Comparison of ENCODE assay signal across 8 mouse cellular contexts in genomic region chr3:87859813-87860212, GRCm38 (mm10). TPM values are rescaled to one million over a fixed set of nuclear protein-coding genes. Genes with fewer than 3 reads are reported as not detected.
A peak's percentile ranks its signal among the peaks of the same experiment; 100 is the strongest.
DNase-seq lines count a peak whose midpoint lies in the region; ATAC-seq and TF ChIP-seq lines count a peak whose summit lies in the region.

No protein-coding gene starts in this region.

- no peaks in the 10 kb centered on the region for H3K9me3 ChIP-seq in kidney, embryonic 15.5 days (replicated peaks)
- no peaks in the 10 kb centered on the region for H3K9me3 ChIP-seq in neural tube, embryonic 14.5 days (ENCODE audit: control insufficient read depth, low read length)

- H3K4me1 ChIP-seq in cortical plate, adult 2 months (ENCODE audit: control insufficient read depth, insufficient read depth, low read length): no peaks in the 10 kb centered on the region
- H3K4me1 ChIP-seq in kidney, embryonic 15.5 days: no peaks in the 10 kb centered on the region
- H3K4me1 ChIP-seq in liver, adult 2 months (ENCODE audit: control insufficient read depth, insufficient read depth, low read length): peaks cover 6% of the 10 kb centered on the region
- H3K4me1 ChIP-seq in neural tube, embryonic 14.5 days (ENCODE audit: control insufficient read depth, insufficient read depth, low read length): no peaks in the 10 kb centered on the region

- ATAC-seq in kidney, embryonic 15.5 days (replicated peaks; ENCODE audit: low FRiP score): peak; percentile 40; the same call in 1 of the 2 replicates
- ATAC-seq in neural tube, embryonic 14.5 days (ENCODE audit: low read depth): peak; percentile 54; the same call in 1 of the 2 replicates

- TF ChIP-seq CTCF in cortical plate, adult 2 months (IDR thresholded peaks at IDR 0.05; ENCODE audit: extremely low read depth, insufficient read depth, low read length): peak; percentile 66
- TF ChIP-seq CTCF in liver, adult 2 months (IDR thresholded peaks at IDR 0.05; ENCODE audit: low read depth, low read length): peak; percentile 61

- H3K4me3 ChIP-seq in cortical plate, adult 2 months (ENCODE audit: insufficient read depth, low read length): no peak overlapping the region
- no peak overlapping the region for H3K4me3 ChIP-seq in kidney, embryonic 15.5 days (replicated peaks)
- no peak overlapping the region for H3K4me3 ChIP-seq in liver, adult 2 months (ENCODE audit: insufficient read depth, low read depth, low read length)
- no peak overlapping the region for H3K4me3 ChIP-seq in neural tube, embryonic 14.5 days (ENCODE audit: low read depth, low read length)

- no peak overlapping the region for H3K9ac ChIP-seq in kidney, embryonic 15.5 days
- no peak overlapping the region for H3K9ac ChIP-seq in liver, adult 2 months (ENCODE audit: low read depth, low read length)
- no peak overlapping the region for H3K9ac ChIP-seq in neural tube, embryonic 14.5 days (replicated peaks; ENCODE audit: low read depth, low read length)

- H3K27me3 ChIP-seq in kidney, embryonic 15.5 days: no peaks in the 10 kb centered on the region
- no peaks in the 10 kb centered on the region for H3K27me3 ChIP-seq in liver, adult 2 months (ENCODE audit: control insufficient read depth, insufficient read depth, low read length)
- H3K27me3 ChIP-seq in neural tube, embryonic 14.5 days (ENCODE audit: control insufficient read depth, insufficient read depth, low read length): no peaks in the 10 kb centered on the region

- TF ChIP-seq POLR2A in cortical plate, adult 2 months (IDR thresholded peaks at IDR 0.05; ENCODE audit: extremely low read depth, insufficient read depth, low read length): no peak
- no peak for TF ChIP-seq POLR2A in liver, adult 2 months (IDR thresholded peaks at IDR 0.05; ENCODE audit: extremely low read depth, insufficient read depth, low read length)

- WGBS in kidney, embryonic 15.5 days: 25% methylated on average over 3 of the region's 3 CpGs
- WGBS in liver, adult 2 months: 32% methylated on average over 3 of the region's 3 CpGs
- WGBS in neural tube, embryonic 14.5 days: 33% methylated on average over 3 of the region's 3 CpGs

- intact Hi-C loops in gastrocnemius, postnatal 14 days (cut with DNase I; ENCODE audit: low total_unique reads): no loop called here

- H3K79me2 ChIP-seq in liver, adult 2 months (ENCODE audit: control insufficient read depth, insufficient read depth, low read length): no peaks in the 10 kb centered on the region

- H3K27ac ChIP-seq in cortical plate, adult 2 months (ENCODE audit: insufficient read depth, low read length): no peak overlapping the region
- no peak overlapping the region for H3K27ac ChIP-seq in kidney, embryonic 15.5 days
- no peak overlapping the region for H3K27ac ChIP-seq in liver, adult 2 months (replicated peaks; ENCODE audit: insufficient read depth, low read depth, low read length)
- H3K27ac ChIP-seq in neural tube, embryonic 14.5 days (ENCODE audit: low read depth, low read length): no peak overlapping the region

- peak; percentile 82 for DNase-seq in CD4-positive helper T cell, adult 2 months (ENCODE audit: low read depth, low spot score)
- DNase-seq in WW6 (ENCODE audit: low read depth, low spot score): peak; percentile 20
- peak; percentile 59 for DNase-seq in gastrocnemius, postnatal 14 days
- DNase-seq in liver, adult 2 months (ENCODE audit: extremely low read depth, low read depth, low spot score): peak; percentile 38
- DNase-seq in thymus, postnatal 10 days (ENCODE audit: low spot score in 2 of 2): peak; percentile 27 to 65

- H3K4me2 ChIP-seq in kidney, embryonic 15.5 days: no peak overlapping the region
- H3K4me2 ChIP-seq in neural tube, embryonic 14.5 days (ENCODE audit: low read depth, low read length): no peak overlapping the region

- peaks cover 85% of the 10 kb centered on the region for H3K36me3 ChIP-seq in kidney, embryonic 15.5 days
- peaks cover 46% of the 10 kb centered on the region for H3K36me3 ChIP-seq in liver, adult 2 months (ENCODE audit: control insufficient read depth, insufficient read depth, low read length)
- peaks cover 48% of the 10 kb centered on the region for H3K36me3 ChIP-seq in neural tube, embryonic 14.5 days (ENCODE audit: control insufficient read depth, insufficient read depth, low read length)

RNA-seq across cellular contexts. Expression of gene Sh2d2a, which starts 13.3 kb away (rescaled TPM):
- polyA plus RNA-seq in cortical plate, adult 2 months (2012; rRNA removed): 0.04 TPM in 1 of 2 replicates, not detected in the other
- total RNA-seq in gastrocnemius, postnatal 14 days (2021): under 1 TPM in 1 of 2 experiments, not detected in 1; 0.06 TPM
- 0.09 TPM in 1 of 2 replicates, not detected in the other for polyA plus RNA-seq in kidney, embryonic 15.5 days (2015; fragmentation: Nextera tagmentation; extraction: Ambion mirVana)
- total RNA-seq in liver, adult 2 months (2014; rRNA removed): 0.09 and 0.20 TPM in 2 replicates
- 0.39 and 0.83 TPM in 2 replicates for polyA plus RNA-seq in liver, adult 2 months (2012; rRNA removed)
- polyA plus RNA-seq in neural tube, embryonic 14.5 days (2014; fragmentation: Nextera tagmentation; extraction: Ambion mirVana): not detected in 2 replicates

RNA-seq across cellular contexts. Expression of gene Prcc, which starts 25.6 kb away (rescaled TPM):
- 36.6 and 37.2 TPM in 2 replicates for polyA plus RNA-seq in cortical plate, adult 2 months (2012; rRNA removed)
- 10 to 100 TPM; 40.1 to 40.5 TPM for total RNA-seq in gastrocnemius, postnatal 14 days (2021)
- 14.4 and 16.1 TPM in 2 replicates for polyA plus RNA-seq in kidney, embryonic 15.5 days (2015; fragmentation: Nextera tagmentation; extraction: Ambion mirVana)
- 8.0 and 9.9 TPM in 2 replicates for total RNA-seq in liver, adult 2 months (2014; rRNA removed)
- 15.1 and 16.8 TPM in 2 replicates for polyA plus RNA-seq in liver, adult 2 months (2012; rRNA removed)
- 16.0 and 16.9 TPM in 2 replicates for polyA plus RNA-seq in neural tube, embryonic 14.5 days (2014; fragmentation: Nextera tagmentation; extraction: Ambion mirVana)

RNA-seq across cellular contexts. Expression of gene Pear1, which starts 35.7 kb away (rescaled TPM):
- polyA plus RNA-seq in cortical plate, adult 2 months (2012; rRNA removed): 9.6 and 9.9 TPM in 2 replicates
- 10 to 100 TPM; 14.4 to 17.9 TPM for total RNA-seq in gastrocnemius, postnatal 14 days (2021)
- polyA plus RNA-seq in kidney, embryonic 15.5 days (2015; fragmentation: Nextera tagmentation; extraction: Ambion mirVana): 40.8 and 51.0 TPM in 2 replicates
- 2.3 and 4.7 TPM in 2 replicates for total RNA-seq in liver, adult 2 months (2014; rRNA removed)
- 8.7 and 12.7 TPM in 2 replicates for polyA plus RNA-seq in liver, adult 2 months (2012; rRNA removed)
- polyA plus RNA-seq in neural tube, embryonic 14.5 days (2014; fragmentation: Nextera tagmentation; extraction: Ambion mirVana): 3.6 and 9.1 TPM in 2 replicates

RNA-seq across cellular contexts. Expression of gene Hdgf, which starts 46.3 kb away (rescaled TPM):
- polyA plus RNA-seq in cortical plate, adult 2 months (2012; rRNA removed): 169 and 175 TPM in 2 replicates
- total RNA-seq in gastrocnemius, postnatal 14 days (2021): 100 to 1,000 TPM; 152 to 161 TPM
- 221 and 234 TPM in 2 replicates for polyA plus RNA-seq in kidney, embryonic 15.5 days (2015; fragmentation: Nextera tagmentation; extraction: Ambion mirVana)
- total RNA-seq in liver, adult 2 months (2014; rRNA removed): 58.8 and 64.5 TPM in 2 replicates
- polyA plus RNA-seq in liver, adult 2 months (2012; rRNA removed): 74.7 and 87.3 TPM in 2 replicates
- 128 and 151 TPM in 2 replicates for polyA plus RNA-seq in neural tube, embryonic 14.5 days (2014; fragmentation: Nextera tagmentation; extraction: Ambion mirVana)

RNA-seq across cellular contexts. Expression of gene Mrpl24, which starts 59.5 kb away (rescaled TPM):
- polyA plus RNA-seq in cortical plate, adult 2 months (2012; rRNA removed): 69.2 and 72.4 TPM in 2 replicates
- total RNA-seq in gastrocnemius, postnatal 14 days (2021): 10 to 100 TPM; 42.1 to 46.5 TPM
- 85.4 TPM in 2 replicates for polyA plus RNA-seq in kidney, embryonic 15.5 days (2015; fragmentation: Nextera tagmentation; extraction: Ambion mirVana)
- total RNA-seq in liver, adult 2 months (2014; rRNA removed): 84.6 and 96.6 TPM in 2 replicates
- 35.3 and 37.9 TPM in 2 replicates for polyA plus RNA-seq in liver, adult 2 months (2012; rRNA removed)
- polyA plus RNA-seq in neural tube, embryonic 14.5 days (2014; fragmentation: Nextera tagmentation; extraction: Ambion mirVana): 53.5 and 58.9 TPM in 2 replicates

Comparison
In these comparisons a context has a peak if more than half of its experiments do, and no peak if none do; other contexts are left out.
1. DNase-seq: peak in every context shown above with its lines; median percentile 82 in CD4-positive helper T cell, adult 2 months; 59 in gastrocnemius, postnatal 14 days; 46 in thymus, postnatal 10 days; 38 in liver, adult 2 months; 20 in WW6.